Mouse (Mus musculus) stomach, postnatal 0 days (tissue): Measurements from ENCODE around the gene Hist1h2bh.

Experiments
- CTCF ChIP-seq: IDR thresholded peaks from 2 replicates; pipeline ENCODE4 v1.5.1; 2016; ENCODE audit warnings: antibody characterized with exemption, low read depth, mild to moderate bottlenecking, moderate library complexity
- EP300 ChIP-seq: optimal IDR thresholded peaks from 2 replicates; pipeline ENCODE3; 2016; ENCODE audit warnings: antibody characterized with exemption

DNA sequence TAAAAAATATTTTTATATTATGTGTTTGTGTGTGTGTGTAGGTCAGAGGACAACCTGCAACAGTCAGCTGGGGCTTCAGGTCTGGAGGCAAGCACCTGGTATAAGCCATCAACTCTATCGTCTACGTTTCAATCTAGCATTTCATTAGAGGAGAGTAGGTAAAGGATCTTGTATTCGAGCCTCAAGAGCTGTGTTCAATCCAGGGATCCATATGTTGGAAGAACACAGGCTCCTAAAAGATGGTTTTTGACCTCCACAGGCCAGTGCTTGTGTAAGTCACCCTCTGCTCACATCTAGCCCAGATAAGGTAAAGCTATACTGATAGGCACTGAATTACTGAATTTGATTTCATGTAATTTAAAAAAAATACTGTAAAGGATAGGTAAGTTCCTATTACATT lies 13.7 kb upstream of the Hist1h2bh start:
- TF ChIP-seq CTCF (no peak), EP300 (no peak)
